Mouse (Mus musculus) hindbrain, embryonic 15.5 days (tissue): ENCODE data around the gene Emilin3. TPM values are rescaled to one million over a fixed set of nuclear protein-coding genes. Genes with fewer than 3 reads are reported as not detected.

Experiments used
- ATAC-seq: fragments of 200-750 bp; cut with Nextera tagmentation; 2 replicates; pipeline ENCODE4 v1.8.0; 2017; ENCODE audit warnings: low read depth, moderate number of reproducible peaks, moderate TSS enrichment; ENCODE audit not compliant: low FRiP score
- H3K27ac ChIP-seq: fragments of 300-500 bp; sonication (generic); replicated peaks from 2 replicates; pipeline ENCODE4 v1.5.1; 2015; ENCODE audit warnings: mild to moderate bottlenecking, inconsistent platforms
- H3K27me3 ChIP-seq: fragments of 300-500 bp; sonication (generic); 2 replicates; pipeline ENCODE4 v1.6.1; 2015; ENCODE audit warnings: control low read depth, inconsistent platforms
- H3K36me3 ChIP-seq: fragments of 300-500 bp; sonication (generic); 2 replicates; pipeline ENCODE4 v1.6.1; 2015; ENCODE audit warnings: control low read depth, inconsistent platforms
- H3K4me1 ChIP-seq: fragments of 300-500 bp; sonication (generic); replicated peaks from 2 replicates; pipeline ENCODE4 v1.6.1; 2015; ENCODE audit warnings: control low read depth, inconsistent platforms
- H3K4me2 ChIP-seq: fragments of 300-500 bp; sonication (generic); 2 replicates; pipeline ENCODE4 v1.6.1; 2015; ENCODE audit warnings: moderate library complexity, mild to moderate bottlenecking, inconsistent platforms
- H3K4me3 ChIP-seq: fragments of 300-500 bp; sonication (generic); 2 replicates; pipeline ENCODE4 v1.5.1; 2015; ENCODE audit warnings: mild to moderate bottlenecking, inconsistent platforms
- H3K9ac ChIP-seq: fragments of 300-500 bp; sonication (generic); 2 replicates; pipeline ENCODE4 v1.6.1; 2015; ENCODE audit warnings: inconsistent platforms
- H3K9me3 ChIP-seq: fragments of 300-500 bp; sonication (generic); 2 replicates; pipeline ENCODE4 v1.6.1; 2016; ENCODE audit warnings: control low read depth, inconsistent platforms
- WGBS: fragments of 180-500 bp; shearing (Covaris S2); methylation state at CpG from one replicate; pipeline ENCODE4 v1.1.7; 2015; 5-methylcytosine and 5-hydroxymethylcytosine counted together
- polyA plus RNA-seq: library from polyadenylated mRNA; unstranded; fragments of >200 nt; fragmentation: Nextera tagmentation; extraction: Ambion mirVana; gene quantifications from 2 replicates; pipeline ENCODE4 v1.2.1, GENCODE M21; 2015

Emilin3 gene
- polyA plus RNA-seq, 1 experiment from 2014 or later, result 0.66 TPM

DNA sequence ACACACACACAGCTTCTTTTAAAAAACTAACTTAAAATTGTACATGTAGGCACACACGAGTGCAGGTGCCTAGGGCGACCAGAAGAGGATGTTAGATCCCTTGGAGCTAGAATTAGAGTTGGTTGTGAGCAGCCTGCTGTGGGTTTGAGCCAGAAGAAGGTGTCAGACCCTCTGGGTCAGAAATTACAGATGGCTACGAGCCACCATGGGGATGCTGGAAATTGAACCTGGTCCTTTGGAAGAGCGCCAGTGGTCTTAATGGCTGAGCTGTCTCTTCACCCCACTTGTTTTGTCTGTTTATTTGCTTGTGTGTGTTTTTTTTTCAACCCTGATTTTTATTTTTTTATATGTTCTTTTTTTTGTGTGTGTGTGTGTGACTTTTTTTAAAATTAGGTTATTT, 22.3 kb upstream of the Emilin3 start:
- Histone ChIP-seq H3K4me2 (no peak overlapping the region), H3K9ac (no peak overlapping the region), H3K36me3 (no peaks in the 10 kb centered on the region), H3K27me3 (no peaks in the 10 kb centered on the region), H3K9me3 (no peaks in the 10 kb centered on the region), H3K4me3 (no peak overlapping the region), H3K4me1 (no peaks in the 10 kb centered on the region), H3K27ac (no peak overlapping the region)
- WGBS, result 71% methylated on average over 4 of the region's 4 CpGs
- no peak for ATAC-seq

GRCm38 (mm10) chr2:160933890-160934289, 21.8 kb upstream of the Emilin3 start:
- no peaks in the 10 kb centered on the region for H3K36me3 ChIP-seq
- 67% methylated on average over 5 of the region's 5 CpGs for WGBS
- no peaks in the 10 kb centered on the region for H3K9me3 ChIP-seq
- no peaks in the 10 kb centered on the region for H3K27me3 ChIP-seq
- H3K27ac ChIP-seq, result no peak overlapping the region
- H3K4me2 ChIP-seq, result no peak overlapping the region
- no peak for ATAC-seq
- no peak overlapping the region for H3K4me3 ChIP-seq
- no peak overlapping the region for H3K9ac ChIP-seq
- H3K4me1 ChIP-seq, result no peaks in the 10 kb centered on the region

- Histone ChIP-seq H3K4me2 (no peak overlapping the region), H3K9me3 (no peaks in the 10 kb centered on the region), H3K36me3 (no peaks in the 10 kb centered on the region), H3K9ac (no peak overlapping the region), H3K27me3 (no peaks in the 10 kb centered on the region), H3K4me1 (no peaks in the 10 kb centered on the region), H3K27ac (no peak overlapping the region), H3K4me3 (no peak overlapping the region)
- ATAC-seq, result no peak
- WGBS, result 77% methylated on average over 3 of the region's 3 CpGs
These were observed 20.9 kb upstream of the Emilin3 start for GRCm38 (mm10) chr2:160932981-160933380.

- Histone ChIP-seq H3K4me2 (no peak overlapping the region), H3K27me3 (no peaks in the 10 kb centered on the region), H3K4me3 (no peak overlapping the region), H3K27ac (no peak overlapping the region), H3K9me3 (no peaks in the 10 kb centered on the region), H3K36me3 (no peaks in the 10 kb centered on the region), H3K4me1 (no peaks in the 10 kb centered on the region), H3K9ac (no peak overlapping the region)
- 81% methylated on average over 8 of the region's 8 CpGs for WGBS
- ATAC-seq, result no peak
These were observed 20.2 kb upstream of the Emilin3 start for GRCm38 (mm10) chr2:160932325-160932724.

GRCm38 (mm10) chr2:160931378-160931777, 19.2 kb upstream of the Emilin3 start:
- Histone ChIP-seq H3K27me3 (no peaks in the 10 kb centered on the region), H3K36me3 (no peaks in the 10 kb centered on the region), H3K4me2 (no peak overlapping the region), H3K27ac (no peak overlapping the region), H3K9ac (no peak overlapping the region), H3K4me1 (no peaks in the 10 kb centered on the region), H3K4me3 (no peak overlapping the region), H3K9me3 (no peaks in the 10 kb centered on the region)
- 91% methylated on average over 5 of the region's 5 CpGs for WGBS
- ATAC-seq, result no peak

GRCm38 (mm10) chr2:160925203-160925602, 13.1 kb upstream of the Emilin3 start:
- peak; percentile 63; the same call in 1 of the 2 replicates for ATAC-seq
- H3K9ac ChIP-seq, result no peak overlapping the region
- no peak overlapping the region for H3K4me3 ChIP-seq
- H3K9me3 ChIP-seq, result no peaks in the 10 kb centered on the region
- H3K4me2 ChIP-seq, result no peak overlapping the region
- 62% methylated on average over 9 of the region's 9 CpGs for WGBS
- H3K27ac ChIP-seq, result no peak overlapping the region
- H3K4me1 ChIP-seq, result no peaks in the 10 kb centered on the region
- no peaks in the 10 kb centered on the region for H3K27me3 ChIP-seq
- H3K36me3 ChIP-seq, result no peaks in the 10 kb centered on the region

DNA sequence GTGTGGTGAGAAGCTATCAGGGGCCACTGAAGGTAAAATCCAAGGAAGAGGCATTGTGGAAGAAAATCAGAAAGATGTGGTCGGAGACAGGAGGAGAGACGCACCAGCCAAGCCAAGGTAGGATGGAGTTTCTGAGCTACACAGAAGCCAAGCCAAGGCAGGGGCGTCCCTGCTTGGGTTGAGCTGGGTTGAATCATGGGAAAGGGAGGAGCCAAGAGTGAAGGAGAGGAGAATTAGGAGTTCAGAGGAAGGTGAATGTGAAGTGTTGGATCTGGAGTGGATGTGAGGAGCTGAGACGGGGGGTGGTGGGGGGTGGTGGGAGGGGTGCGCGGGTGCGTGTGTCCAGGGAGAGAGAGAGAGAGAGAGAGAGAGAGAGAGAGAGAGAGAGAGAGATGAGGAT, 9.2 kb upstream of the Emilin3 start:
- Histone ChIP-seq H3K9me3 (no peaks in the 10 kb centered on the region), H3K9ac (no peak overlapping the region), H3K4me2 (no peak overlapping the region), H3K27ac (no peak overlapping the region), H3K4me1 (no peaks in the 10 kb centered on the region), H3K36me3 (no peaks in the 10 kb centered on the region), H3K27me3 (no peaks in the 10 kb centered on the region), H3K4me3 (no peak overlapping the region)
- no peak for ATAC-seq
- WGBS, result 83% methylated on average over 3 of the region's 7 CpGs

GRCm38 (mm10) chr2:160918930-160919215, 6.7 kb upstream of the Emilin3 start:
- Histone ChIP-seq H3K9ac (no peak overlapping the region), H3K4me2 (no peak overlapping the region), H3K27ac (no peak overlapping the region), H3K36me3 (no peaks in the 10 kb centered on the region), H3K9me3 (no peaks in the 10 kb centered on the region), H3K27me3 (0 out of 2 replicates have a peak, but pooled peaks cover 8% of the 10 kb centered on the region), H3K4me1 (no peaks in the 10 kb centered on the region), H3K4me3 (no peak overlapping the region)
- 88% methylated on average over 2 of the region's 2 CpGs for WGBS
- ATAC-seq, result no peak

DNA sequence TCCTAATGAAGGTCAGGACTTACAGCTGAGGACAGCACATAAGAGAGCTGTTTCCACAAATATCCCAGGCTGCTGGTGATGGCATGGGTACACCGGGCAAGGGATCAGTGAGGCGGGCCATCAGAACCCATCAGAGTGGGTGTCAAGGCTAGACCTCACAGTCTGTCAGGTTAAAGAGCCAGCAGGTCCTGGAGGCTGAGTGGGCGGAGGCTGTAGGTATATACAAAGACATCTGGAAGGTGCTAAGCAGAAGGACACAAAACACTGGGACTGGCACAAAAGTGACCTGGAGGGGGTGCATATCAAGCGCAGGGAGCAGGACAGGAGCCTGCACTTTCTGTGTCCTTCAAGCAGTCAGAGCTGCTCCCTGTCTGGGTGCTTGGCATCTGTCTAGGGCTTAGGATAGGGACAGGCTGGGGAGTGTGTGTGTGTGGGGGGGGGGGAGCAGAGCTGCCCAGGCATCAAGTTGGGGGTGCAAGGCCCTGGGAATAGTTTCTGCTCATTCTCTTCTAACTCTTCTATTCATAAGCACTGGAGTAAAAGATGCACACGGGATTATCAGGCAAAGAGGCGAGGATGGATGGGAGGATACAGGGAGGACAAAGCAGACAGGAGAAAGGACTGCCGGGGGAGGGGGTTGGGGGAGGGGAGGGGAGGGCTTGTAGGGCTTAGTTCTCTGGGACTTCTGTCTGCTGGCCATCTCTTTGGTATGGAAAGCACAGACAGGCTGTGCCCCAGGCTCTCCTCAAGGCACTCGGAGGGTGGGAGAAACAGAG, 6.2 kb upstream of the Emilin3 start:
- Histone ChIP-seq H3K27me3 (peaks cover 11% of the 10 kb centered on the region), H3K4me1 (no peaks in the 10 kb centered on the region)
- 54% methylated on average over 8 of the region's 8 CpGs for WGBS

DNA sequence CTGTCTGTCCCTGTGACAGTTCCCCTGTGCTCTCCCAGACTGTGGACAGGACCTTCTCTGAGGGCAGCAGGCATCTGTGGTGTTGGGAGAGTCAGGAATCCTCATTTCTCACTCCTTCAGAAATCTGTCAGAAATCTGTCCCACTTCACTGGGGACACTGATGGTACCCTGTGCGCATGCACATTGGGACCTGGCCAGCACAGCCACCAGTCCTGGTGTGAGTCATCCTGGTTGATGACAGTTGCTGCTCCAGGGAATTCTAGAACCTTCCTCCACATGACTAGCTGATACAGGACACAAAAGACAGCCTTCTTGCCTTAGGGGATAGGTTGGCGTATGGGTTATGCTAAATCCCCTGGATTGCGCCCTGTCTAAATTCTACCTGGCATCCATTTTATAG, 5.2 kb upstream of the Emilin3 start:
- Histone ChIP-seq H3K4me1 (peaks cover 2% of the 10 kb centered on the region), H3K36me3 (no peaks in the 10 kb centered on the region), H3K4me2 (no peak overlapping the region), H3K27ac (no peak overlapping the region), H3K9me3 (no peaks in the 10 kb centered on the region), H3K9ac (no peak overlapping the region), H3K4me3 (no peak overlapping the region), H3K27me3 (peaks cover 22% of the 10 kb centered on the region)
- no peak for ATAC-seq
- WGBS, result 94% methylated on average over 3 of the region's 3 CpGs

More for the DNA sequence above, 6.2 kb upstream of the Emilin3 start:
- Histone ChIP-seq H3K27ac (no peak overlapping the region), H3K9me3 (no peaks in the 10 kb centered on the region), H3K9ac (no peak overlapping the region), H3K36me3 (no peaks in the 10 kb centered on the region), H3K4me3 (no peak overlapping the region), H3K4me2 (no peak overlapping the region)
- 0 out of 2 replicates have a peak, but pooled peaks have one; percentile 42 for ATAC-seq

GRCm38 (mm10) chr2:160916714-160917113, 4.6 kb upstream of the Emilin3 start:
- Histone ChIP-seq H3K4me2 (no peak overlapping the region), H3K4me3 (no peak overlapping the region), H3K9me3 (no peaks in the 10 kb centered on the region), H3K27ac (no peak overlapping the region), H3K36me3 (no peaks in the 10 kb centered on the region), H3K9ac (no peak overlapping the region), H3K27me3 (peaks cover 28% of the 10 kb centered on the region), H3K4me1 (peaks cover 8% of the 10 kb centered on the region)
- ATAC-seq, result no peak
- WGBS, result 55% methylated on average over 8 of the region's 8 CpGs

GRCm38 (mm10) chr2:160915821-160916610, 3.9 kb upstream of the Emilin3 start:
- Histone ChIP-seq H3K4me1 (peaks cover 14% of the 10 kb centered on the region), H3K9me3 (no peaks in the 10 kb centered on the region), H3K27me3 (peaks cover 35% of the 10 kb centered on the region), H3K27ac (no peak overlapping the region), H3K36me3 (no peaks in the 10 kb centered on the region), H3K4me2 (no peak overlapping the region), H3K4me3 (no peak overlapping the region), H3K9ac (no peak overlapping the region)
- WGBS, result 74% methylated on average over 13 of the region's 13 CpGs
- ATAC-seq, result no peak
